Mouse (Mus musculus): ENCODE measurements at regions not wholly inside any gene's neighbourhood (a gene's known extent, or its start where the extent isn't known, plus 50 kb on each side); places are given as distances from the start of the nearest gene placed in this dataset.
"Not testable (repeated sequence)": the region's sequence is repeated elsewhere in the genome, so short reads cannot be mapped to it uniquely, and the experiment has no call there.

DNA sequence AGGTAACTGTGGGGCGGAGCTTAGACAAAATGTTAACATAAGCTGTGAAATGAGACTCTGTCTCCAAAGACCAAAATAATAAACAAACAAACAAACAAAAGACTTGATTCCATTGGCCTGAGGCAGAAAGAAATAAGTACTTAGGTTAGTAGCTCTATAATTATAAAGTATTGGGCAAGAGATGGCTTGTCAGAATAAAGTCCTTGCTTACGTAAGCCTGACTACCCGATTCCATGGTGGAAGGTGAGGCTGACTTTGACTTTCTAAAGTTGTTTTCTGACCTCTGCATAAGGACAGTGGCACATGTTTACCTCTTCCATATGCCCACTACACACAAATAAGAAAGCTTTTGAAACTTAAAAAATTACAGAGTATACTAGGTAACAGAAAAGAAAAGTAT lies 120.3 kb upstream of the Trim24 start:
- no peak for DNase-seq

DNA sequence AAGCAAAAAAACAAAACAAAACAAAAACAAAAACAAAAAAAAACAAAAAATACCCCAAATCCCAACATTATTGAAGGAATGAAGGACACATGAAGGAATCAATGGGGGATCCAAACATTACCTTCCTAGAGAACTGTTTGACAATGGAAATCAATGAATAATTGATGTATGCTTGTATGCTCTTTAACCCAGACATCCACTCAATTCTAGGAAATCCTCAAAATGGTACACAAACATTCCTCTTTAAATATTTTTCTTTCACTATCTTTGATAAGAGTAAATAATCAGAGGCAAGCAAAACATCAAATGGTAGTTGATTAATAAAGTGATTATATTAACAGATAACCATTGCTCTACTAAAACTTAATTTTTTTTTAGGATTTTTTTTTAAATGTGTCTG lies 118.9 kb upstream of the Trim24 start:
- DNase-seq, result no peak

DNA sequence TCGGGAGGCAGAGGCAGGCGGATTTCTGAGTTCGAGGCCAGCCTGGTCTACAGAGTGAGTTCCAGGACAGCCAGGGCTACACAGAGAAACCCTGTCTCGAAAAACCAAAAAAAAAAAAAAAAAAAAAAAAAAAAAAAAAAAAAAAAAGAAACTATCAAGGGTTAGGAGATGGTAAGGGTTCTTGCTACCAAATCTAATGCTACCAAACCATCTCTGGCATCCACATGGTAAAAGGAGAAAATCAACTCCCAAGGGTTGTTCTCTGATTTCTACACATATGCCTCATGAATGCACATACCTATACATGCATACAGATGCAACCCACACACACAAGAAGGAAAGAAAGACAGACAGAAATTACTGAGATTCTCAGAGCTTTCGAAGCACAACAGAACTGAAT lies 109.6 kb upstream of the Trim24 start:
- DNase-seq, result not testable (repeated sequence)

DNA sequence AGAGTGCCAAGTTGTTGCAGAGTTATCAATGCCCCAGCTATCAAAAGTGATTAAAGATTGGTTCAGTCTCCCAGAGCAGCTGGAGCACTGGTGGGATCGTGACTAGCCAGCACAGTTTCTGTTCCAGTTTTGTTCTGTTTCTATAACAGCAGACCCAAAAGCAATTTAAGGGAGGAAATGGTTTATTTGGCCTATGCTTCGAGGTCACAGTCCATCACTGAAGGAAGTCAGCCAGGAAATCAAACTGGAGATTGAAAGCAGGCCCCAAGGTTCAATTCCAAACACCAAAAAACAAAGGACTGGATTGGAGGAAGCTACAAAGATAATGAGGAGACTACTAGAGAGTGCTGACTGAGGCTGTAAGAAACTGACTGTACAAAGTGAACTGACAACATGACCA lies 107.6 kb upstream of the Trim24 start:
- no peak for DNase-seq

DNA sequence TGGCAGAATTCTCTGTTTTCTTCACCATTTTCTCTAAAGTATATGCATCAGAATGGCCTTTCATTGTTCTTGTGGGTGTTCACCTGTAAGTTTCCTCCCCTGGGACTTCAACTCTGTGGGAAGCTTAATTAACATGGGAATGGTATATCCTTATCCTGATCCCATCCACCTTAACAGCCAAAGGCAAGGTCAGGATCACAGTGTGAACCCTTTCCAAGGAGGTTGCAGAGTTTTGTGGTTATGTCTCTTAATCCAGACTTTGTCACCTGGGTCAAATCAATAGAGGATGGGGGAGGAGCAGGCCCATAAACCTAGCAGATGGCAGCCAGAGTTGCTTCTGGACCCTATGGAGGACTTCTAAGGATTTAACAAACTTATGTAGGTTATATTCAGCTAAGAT lies 102.9 kb upstream of the Trim24 start:
- DNase-seq, result no peak

DNA sequence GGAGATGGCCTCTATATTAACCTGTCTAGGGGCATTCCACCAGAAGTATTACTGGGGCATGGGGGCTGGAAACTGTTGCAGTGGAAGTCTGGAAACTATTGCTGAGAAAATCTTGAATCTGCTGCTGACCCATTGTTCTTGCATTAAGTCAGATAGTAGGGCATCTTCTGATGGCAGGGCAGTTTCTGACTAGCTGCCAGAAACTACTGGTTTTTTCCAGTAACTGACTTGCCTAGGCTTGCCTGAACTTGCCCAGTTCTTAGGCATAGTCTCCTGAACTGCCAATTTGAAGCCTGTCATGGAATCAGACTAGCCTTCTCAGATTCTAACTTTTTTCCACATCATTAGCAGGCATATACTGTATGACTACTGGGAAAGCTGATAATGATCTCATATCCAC lies 97.3 kb upstream of the Trim24 start:
- no peak for DNase-seq

DNA sequence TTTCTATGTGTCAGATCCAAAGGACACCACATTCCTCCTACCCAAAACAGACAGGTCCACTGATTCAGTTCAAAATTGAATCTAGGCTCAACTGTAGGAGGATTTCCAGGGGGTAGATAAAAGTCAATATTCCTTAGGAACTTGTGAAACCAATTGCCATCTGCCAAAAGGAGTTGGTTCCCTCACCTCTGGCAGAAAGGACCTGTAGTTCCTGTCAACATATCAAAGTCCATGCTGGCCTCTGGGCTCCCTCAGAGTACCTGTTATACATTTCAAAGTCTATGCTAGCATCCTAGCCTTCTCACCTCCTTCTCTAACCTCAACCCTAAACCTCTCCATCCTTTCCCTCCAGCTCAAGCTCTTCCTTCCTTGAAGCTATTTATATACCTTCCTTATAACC lies 95.5 kb upstream of the Trim24 start:
- no peak for DNase-seq

DNA sequence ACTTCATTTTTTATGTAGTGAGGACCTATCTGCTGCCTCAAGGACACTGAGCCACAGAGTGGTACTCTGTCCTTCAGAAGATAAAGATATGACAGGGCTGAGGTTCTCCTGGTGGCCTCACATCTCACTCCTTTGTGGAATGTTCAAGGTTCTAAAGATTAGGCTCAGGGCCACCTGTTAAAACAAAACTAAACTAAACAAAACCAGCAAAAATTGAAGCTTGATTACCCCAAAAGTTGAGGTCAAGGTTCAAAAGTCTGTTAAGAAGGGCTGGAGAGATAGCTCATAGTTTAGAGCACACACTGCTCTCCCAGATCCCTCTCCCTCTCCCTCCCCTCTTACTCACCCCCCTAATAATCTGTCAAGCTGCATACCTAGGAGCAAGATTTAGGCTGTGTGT lies 90.7 kb upstream of the Trim24 start:
- peak; percentile 53 for DNase-seq

DNA sequence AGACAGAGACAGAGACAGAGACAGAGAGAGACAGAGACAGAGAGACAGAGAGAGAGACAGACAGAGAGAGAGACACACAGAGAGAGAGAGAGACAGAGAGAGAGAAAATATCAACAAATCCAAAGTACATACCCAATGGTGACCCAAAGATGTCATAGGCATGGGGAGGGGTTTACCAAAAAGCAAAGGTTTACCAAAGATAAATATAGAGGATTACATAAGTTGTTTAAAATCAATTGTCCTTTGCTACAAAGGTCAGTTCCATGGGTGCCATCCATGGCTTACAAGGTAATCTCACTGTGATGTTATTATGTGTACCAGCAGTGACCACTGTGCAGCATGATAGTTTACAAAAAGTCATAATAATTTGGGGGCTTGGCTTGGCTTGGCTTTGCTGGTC lies 88.7 kb upstream of the Trim24 start:
- no peak for DNase-seq

DNA sequence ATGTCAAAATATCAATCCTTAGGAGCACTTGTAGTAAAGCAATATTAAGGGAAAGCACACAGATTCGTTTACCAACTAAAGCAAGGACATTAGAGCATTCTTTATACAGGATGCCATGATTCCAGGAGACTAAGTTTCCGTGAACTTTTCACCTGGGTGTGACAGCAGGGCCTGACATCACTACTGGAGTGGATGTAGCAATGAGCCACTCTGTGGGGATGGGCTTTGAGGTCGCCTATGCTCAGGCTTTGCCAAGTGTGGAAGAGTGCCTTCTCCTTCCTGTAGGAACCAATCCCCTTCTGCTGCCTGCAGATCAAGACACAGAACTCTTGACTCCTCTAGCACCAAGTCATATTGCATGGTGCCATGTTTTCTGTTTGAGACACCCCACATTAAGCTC lies 85.3 kb upstream of the Trim24 start:
- not testable (repeated sequence) for DNase-seq

DNA sequence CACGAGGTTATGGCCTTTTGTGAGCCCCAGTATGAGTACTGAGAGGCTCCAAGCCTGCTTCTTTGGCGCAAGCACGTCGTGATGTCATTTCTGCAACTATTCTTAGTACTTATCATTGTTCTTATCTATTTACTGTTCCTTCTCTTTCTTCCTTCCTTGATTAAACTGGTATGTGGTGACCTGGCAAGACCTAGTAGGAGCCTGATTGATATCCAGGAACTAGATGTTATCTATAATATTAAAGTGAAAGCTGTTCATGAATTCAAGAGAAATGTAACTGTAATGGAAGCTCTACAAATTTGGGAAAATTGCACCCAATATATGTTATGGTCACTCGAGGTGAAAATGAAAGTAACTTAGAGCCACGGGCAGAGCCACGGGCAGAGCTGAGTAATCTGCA lies 84.9 kb upstream of the Trim24 start:
- DNase-seq, result no peak

DNA sequence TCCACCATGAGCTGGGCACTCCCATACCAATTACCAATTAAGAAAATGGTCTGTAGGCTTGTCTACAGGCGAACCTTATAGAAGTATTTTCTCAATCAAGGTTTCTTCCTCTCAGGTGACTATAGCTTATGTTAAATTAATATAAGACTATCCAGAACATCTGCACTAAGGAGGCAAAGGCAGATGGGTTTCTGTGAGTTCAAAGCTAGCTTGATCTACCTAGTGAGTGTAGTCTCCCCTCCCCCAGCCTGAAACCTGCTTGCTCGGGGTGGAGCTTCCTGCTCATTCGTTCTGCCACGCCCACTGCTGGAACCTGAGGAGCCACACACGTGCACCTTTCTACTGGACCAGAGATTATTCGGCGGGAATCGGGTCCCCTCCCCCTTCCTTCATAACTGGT lies 82.8 kb upstream of the Trim24 start:
- not testable (repeated sequence) for DNase-seq

DNA sequence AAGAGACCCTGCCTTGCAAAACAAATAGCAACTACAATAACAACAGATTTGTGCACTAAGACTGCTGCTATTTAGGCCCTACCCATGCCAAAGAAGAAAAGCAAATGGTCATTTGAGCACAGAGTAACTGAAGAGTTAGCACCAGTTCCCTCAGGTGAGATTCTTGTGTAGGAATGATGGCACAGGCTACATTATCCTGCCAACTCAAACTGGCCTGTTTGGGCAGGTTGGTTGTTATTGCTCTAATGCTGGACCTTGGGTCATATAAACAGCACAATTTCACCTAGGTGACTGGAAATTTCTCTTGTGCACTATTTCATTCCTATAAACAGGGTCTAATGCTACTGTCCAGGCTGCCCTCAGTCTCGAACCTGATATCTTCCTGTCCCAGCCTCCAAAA lies 79.7 kb upstream of the Trim24 start:
- no peak for DNase-seq

DNA sequence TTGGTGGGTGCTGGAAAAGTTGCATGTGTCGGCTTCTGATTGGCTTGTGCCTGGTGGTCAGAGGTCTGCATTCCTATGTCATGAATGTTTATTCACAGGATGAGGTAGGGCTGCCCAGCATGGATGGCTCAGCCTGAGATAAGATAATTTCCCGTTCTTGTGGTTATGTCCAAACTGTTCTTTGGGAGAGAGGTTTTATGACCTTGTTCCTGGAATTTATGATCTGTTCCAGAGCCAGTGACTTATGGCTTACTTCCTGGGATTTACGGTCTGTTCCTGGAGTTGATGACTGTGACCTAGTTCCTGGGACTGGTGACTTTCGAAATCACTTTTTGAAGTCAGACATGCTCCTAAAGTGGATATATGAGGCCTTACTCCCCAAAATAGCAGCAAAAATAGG lies 76.4 kb upstream of the Trim24 start:
- DNase-seq, result peak; percentile 24

DNA sequence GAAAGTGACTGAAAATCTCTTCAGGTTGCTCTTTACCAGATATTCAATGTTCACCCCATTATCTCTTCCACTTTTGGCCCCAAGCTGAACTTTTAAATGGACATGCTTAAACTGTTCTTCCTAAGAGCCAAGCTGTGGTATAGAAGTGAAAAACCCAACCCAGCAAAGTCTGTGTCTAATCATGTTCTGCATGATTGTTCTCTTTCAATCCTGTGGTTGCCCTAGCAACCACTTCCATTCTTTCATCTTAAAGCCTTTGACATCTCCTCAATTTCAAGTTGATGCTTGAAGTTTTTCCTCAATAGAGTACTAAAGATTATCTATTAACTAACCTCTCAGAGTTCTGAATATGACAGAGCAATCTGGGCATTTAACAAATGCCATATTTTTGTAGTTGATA lies 75.6 kb upstream of the Trim24 start:
- DNase-seq, result no peak

DNA sequence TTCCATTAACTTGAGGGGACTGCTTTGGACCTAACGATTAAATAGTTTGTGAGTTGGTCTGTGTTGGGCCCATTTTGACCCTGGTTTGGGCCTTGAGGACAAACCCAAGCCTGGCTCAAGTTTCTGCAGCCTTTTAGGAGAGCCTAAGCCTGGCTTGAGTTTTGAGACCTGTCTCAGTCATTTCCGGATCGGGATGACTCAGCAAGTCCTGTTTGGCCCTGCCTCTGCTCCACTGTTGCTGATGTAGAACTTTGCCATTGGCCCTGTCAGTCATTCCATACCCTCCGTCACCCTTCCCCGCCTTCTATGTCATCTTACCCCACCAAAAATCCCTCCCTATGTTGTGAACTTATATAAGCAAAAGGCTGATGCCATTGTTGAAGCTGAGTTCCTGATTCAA lies 67.4 kb upstream of the Trim24 start:
- no peak for DNase-seq

DNA sequence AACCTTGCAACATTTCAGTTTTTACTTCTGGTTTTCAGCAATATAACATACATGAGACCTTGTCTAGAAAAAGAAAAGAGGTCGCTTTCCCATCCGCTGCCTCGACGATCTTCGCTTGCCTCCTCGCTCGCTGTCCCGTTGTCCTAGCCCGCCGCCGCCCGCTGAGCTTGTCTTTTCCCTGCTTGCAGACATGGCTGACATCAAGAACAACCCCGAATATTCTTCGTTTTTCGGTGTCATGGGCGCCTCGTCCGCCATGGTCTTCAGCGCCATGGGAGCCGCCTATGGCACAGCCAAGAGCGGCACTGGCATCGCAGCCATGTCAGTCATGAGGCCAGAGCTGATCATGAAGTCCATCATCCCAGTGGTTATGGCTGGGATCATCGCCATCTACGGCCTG lies 64.7 kb upstream of the Trim24 start:
- not testable (repeated sequence) for DNase-seq

DNA sequence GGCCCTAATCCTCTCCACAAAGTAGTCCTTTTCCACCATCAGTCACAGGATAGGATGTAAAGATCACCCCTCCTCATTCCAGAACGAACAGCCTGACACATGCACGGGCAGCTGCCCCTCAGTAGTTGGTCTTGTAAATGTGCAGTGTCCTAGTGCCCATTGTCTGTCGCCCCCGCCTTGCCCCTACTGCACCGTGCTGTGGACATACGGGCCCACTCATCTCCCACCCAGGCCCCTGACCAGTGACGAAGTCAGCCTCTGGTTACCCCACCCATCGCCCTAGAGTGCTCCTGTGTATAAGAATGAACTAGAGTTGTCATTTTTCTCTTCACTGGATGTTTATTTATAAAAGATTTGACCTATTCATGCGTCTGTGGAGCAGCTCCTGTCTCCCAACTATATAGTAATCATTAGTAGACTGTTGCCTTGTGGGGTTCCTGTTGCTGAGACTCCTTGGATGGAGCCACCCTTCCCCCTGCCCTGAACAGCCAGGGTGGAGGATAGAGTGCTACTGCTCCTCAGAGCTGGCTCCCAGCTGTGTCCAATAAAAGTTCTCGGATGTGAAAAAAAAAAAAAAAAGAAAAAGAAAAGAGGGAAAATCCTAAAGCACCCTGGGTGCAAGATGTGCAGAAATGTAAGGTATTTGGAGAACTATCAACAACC lies 64.0 kb upstream of the Trim24 start:
- DNase-seq, result not testable (repeated sequence)

DNA sequence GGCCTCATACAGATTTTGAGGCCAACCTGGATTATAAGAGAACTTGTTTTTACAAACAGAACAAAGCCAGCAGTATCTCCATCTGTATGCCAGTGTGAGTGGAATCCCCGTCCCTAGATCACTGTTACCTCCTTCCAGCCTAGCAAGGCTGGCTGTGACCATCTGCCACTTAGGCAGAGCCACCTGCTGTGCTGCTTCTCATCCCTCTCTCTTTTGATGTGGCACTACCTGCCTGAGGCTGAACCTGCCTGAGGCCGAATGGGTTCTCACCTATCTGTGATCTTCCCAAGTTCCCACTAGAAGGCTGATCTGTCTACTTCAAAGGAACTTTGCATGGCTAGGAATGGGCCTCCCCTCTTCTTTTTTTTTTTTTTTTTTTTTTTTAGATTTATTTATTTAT lies 55.4 kb upstream of the Trim24 start:
- not testable (repeated sequence) for DNase-seq

Measured in kidney, adult 9 months (tissue).